Mouse (Mus musculus) forebrain, embryonic 10.5 days (tissue): ENCODE data around the gene Selenov. TPM values are rescaled to one million over a fixed set of nuclear protein-coding genes. Genes with fewer than 3 reads are reported as not detected.

ENCODE experiments used
- DNase-seq: peaks from one replicate; pipeline ENCODE4 v3.0.0-alpha.2; 2017; ENCODE audit warnings: low spot score; ENCODE audit errors: extremely low spot score
- H3K27ac ChIP-seq: fragments of 300-500 bp; sonication (generic); 2 replicates; pipeline ENCODE4 v1.5.1; 2016; ENCODE audit warnings: mild to moderate bottlenecking
- H3K27me3 ChIP-seq: fragments of 300-500 bp; sonication (generic); 2 replicates; pipeline ENCODE4 v1.6.1; 2016; ENCODE audit warnings: mild to moderate bottlenecking; ENCODE audit not compliant: poor library complexity, severe bottlenecking
- H3K36me3 ChIP-seq: fragments of 300-500 bp; sonication (generic); replicated peaks from 2 replicates; pipeline ENCODE4 v1.6.1; 2016; ENCODE audit warnings: mild to moderate bottlenecking, moderate library complexity
- H3K4me1 ChIP-seq: fragments of 300-500 bp; sonication (generic); 2 replicates; pipeline ENCODE4 v1.6.1; 2016
- H3K4me3 ChIP-seq: fragments of 300-500 bp; sonication (generic); 2 replicates; pipeline ENCODE4 v1.5.1; 2016; ENCODE audit warnings: mild to moderate bottlenecking, moderate library complexity
- H3K9me3 ChIP-seq: fragments of 300-500 bp; sonication (generic); 2 replicates; pipeline ENCODE4 v1.6.1; 2016; ENCODE audit warnings: mild to moderate bottlenecking, moderate library complexity
- WGBS: fragments of 180-500 bp; shearing (Covaris S2); methylation state at CpG from one replicate; pipeline ENCODE4 v1.1.7; 2016; 5-methylcytosine and 5-hydroxymethylcytosine counted together
- polyA plus RNA-seq: library from polyadenylated mRNA; unstranded; fragments of >200 nt; fragmentation: Nextera tagmentation; extraction: Ambion mirVana; gene quantifications from 2 replicates; pipeline ENCODE4 v1.2.1, GENCODE M21; 2016

The Selenov gene
- polyA plus RNA-seq, 1 experiment from 2014 or later = 0.50 TPM

GRCm38 (mm10) chr7:28311926-28312543 is 21.0 kb upstream of the Selenov start, which contains the start of gene Timm50:
Timm50 (minus strand) TSS chr7:28312072.
- under 1% methylated on average over 45 of the region's 45 CpGs for WGBS
- peak within 1 kb of the TSS; percentile 67 for H3K4me3 ChIP-seq
- H3K36me3 ChIP-seq = peaks cover 70% of the 10 kb centered on the region
- H3K9me3 ChIP-seq = no peaks in the 10 kb centered on the region
- no peaks in the 10 kb centered on the region for H3K27me3 ChIP-seq
- peaks cover 26% of the 10 kb centered on the region for H3K4me1 ChIP-seq
- peak; percentile 94 for DNase-seq
- H3K27ac ChIP-seq = peak within 1 kb of the TSS; percentile 94

GRCm38 (mm10) chr7:28311151-28311925 is 20.4 kb upstream of the Selenov start:
- Histone ChIP-seq H3K36me3 (peaks cover 70% of the 10 kb centered on the region), H3K4me3 (peak overlapping the region; percentile 67), H3K9me3 (no peaks in the 10 kb centered on the region), H3K27ac (peak overlapping the region; percentile 94), H3K27me3 (no peaks in the 10 kb centered on the region), H3K4me1 (peaks cover 26% of the 10 kb centered on the region)
- DNase-seq = no peak
- WGBS = 6% methylated on average over 35 of the region's 35 CpGs

GRCm38 (mm10) chr7:28309737-28310136 is 18.8 kb upstream of the Selenov start:
- Histone ChIP-seq H3K36me3 (peaks cover 70% of the 10 kb centered on the region), H3K27ac (peak overlapping the region; percentile 94; the same call in 1 of the 2 replicates), H3K9me3 (no peaks in the 10 kb centered on the region), H3K4me1 (peaks cover 26% of the 10 kb centered on the region), H3K27me3 (no peaks in the 10 kb centered on the region), H3K4me3 (peak overlapping the region; percentile 67)
- no peak for DNase-seq
- 69% methylated on average over 9 of the region's 9 CpGs for WGBS

GRCm38 (mm10) chr7:28306216-28306615 is 15.2 kb upstream of the Selenov start:
- no peak overlapping the region for H3K27ac ChIP-seq
- peaks cover 39% of the 10 kb centered on the region for H3K4me1 ChIP-seq
- no peak overlapping the region for H3K4me3 ChIP-seq
- peaks cover 62% of the 10 kb centered on the region for H3K36me3 ChIP-seq
- peaks cover 22% of the 10 kb centered on the region for H3K27me3 ChIP-seq
- no peaks in the 10 kb centered on the region for H3K9me3 ChIP-seq
- DNase-seq = no peak
- 93% methylated on average over 8 of the region's 8 CpGs for WGBS

GRCm38 (mm10) chr7:28305641-28306040 is 14.7 kb upstream of the Selenov start:
- H3K4me3 ChIP-seq = no peak overlapping the region
- DNase-seq = no peak
- H3K27me3 ChIP-seq = peaks cover 28% of the 10 kb centered on the region
- H3K27ac ChIP-seq = no peak overlapping the region
- 94% methylated on average over 10 of the region's 10 CpGs for WGBS
- peaks cover 61% of the 10 kb centered on the region for H3K36me3 ChIP-seq
- no peaks in the 10 kb centered on the region for H3K9me3 ChIP-seq
- peaks cover 37% of the 10 kb centered on the region for H3K4me1 ChIP-seq

GRCm38 (mm10) chr7:28301616-28302433 is 10.8 kb upstream of the Selenov start, which contains the start of gene Dll3:
Dll3 (minus strand) TSS chr7:28302238.
- H3K9me3 ChIP-seq = no peaks in the 10 kb centered on the region
- peak; percentile 78 for DNase-seq
- H3K4me1 ChIP-seq = peaks cover 33% of the 10 kb centered on the region
- peaks cover 66% of the 10 kb centered on the region for H3K27me3 ChIP-seq
- H3K27ac ChIP-seq = peak within 1 kb of the TSS; percentile 80
- H3K36me3 ChIP-seq = peaks cover 22% of the 10 kb centered on the region
- WGBS = under 1% methylated on average over 30 of the region's 30 CpGs
- peak within 1 kb of the TSS; percentile 49 for H3K4me3 ChIP-seq

GRCm38 (mm10) chr7:28298837-28299625 is 8.0 kb upstream of the Selenov start:
- WGBS = 8% methylated on average over 43 of the region's 43 CpGs
- Histone ChIP-seq H3K27ac (peak overlapping the region; percentile 66), H3K4me3 (peak overlapping the region; percentile 49), H3K27me3 (peaks cover 94% of the 10 kb centered on the region), H3K9me3 (no peaks in the 10 kb centered on the region), H3K4me1 (peaks cover 46% of the 10 kb centered on the region), H3K36me3 (peaks cover 4% of the 10 kb centered on the region; the same call in 1 of the 2 replicates)
- peak; percentile 63 for DNase-seq

- Histone ChIP-seq H3K4me1 (peaks cover 39% of the 10 kb centered on the region), H3K9me3 (no peaks in the 10 kb centered on the region), H3K4me3 (peak overlapping the region; percentile 61), H3K27me3 (peaks cover 100% of the 10 kb centered on the region), H3K36me3 (peaks cover 4% of the 10 kb centered on the region; the same call in 1 of the 2 replicates), H3K27ac (peak overlapping the region; percentile 75)
- peak; percentile 78 for DNase-seq
- WGBS = under 1% methylated on average over 63 of the region's 63 CpGs
Observed at GRCm38 (mm10) chr7:28294481-28294880, 3.5 kb upstream of the Selenov start.

- H3K4me3 ChIP-seq = peak overlapping the region; percentile 48
- H3K36me3 ChIP-seq = peaks cover 4% of the 10 kb centered on the region; the same call in 1 of the 2 replicates
- no peak for DNase-seq
- WGBS = under 1% methylated on average over 16 of the region's 18 CpGs
- peaks cover 41% of the 10 kb centered on the region for H3K4me1 ChIP-seq
- H3K9me3 ChIP-seq = no peaks in the 10 kb centered on the region
- H3K27me3 ChIP-seq = peaks cover 87% of the 10 kb centered on the region
- H3K27ac ChIP-seq = peak overlapping the region; percentile 6
Observed at GRCm38 (mm10) chr7:28290165-28290564, 821 bp downstream of the Selenov start.

- no peak overlapping the region for H3K27ac ChIP-seq
- no peaks in the 10 kb centered on the region for H3K9me3 ChIP-seq
- H3K4me1 ChIP-seq = peaks cover 11% of the 10 kb centered on the region
- no peak for DNase-seq
- WGBS = 85% methylated on average over 7 of the region's 7 CpGs
- no peaks in the 10 kb centered on the region for H3K36me3 ChIP-seq
- H3K27me3 ChIP-seq = no peaks in the 10 kb centered on the region
- H3K4me3 ChIP-seq = no peak overlapping the region
Observed at GRCm38 (mm10) chr7:28280630-28281029, 10.4 kb downstream of the Selenov start.

GRCm38 (mm10) chr7:28278279-28278652 is 12.7 kb downstream of the Selenov start:
- peak overlapping the region; percentile 95 for H3K27ac ChIP-seq
- peaks cover 9% of the 10 kb centered on the region for H3K36me3 ChIP-seq

More at GRCm38 (mm10) chr7:28278279-28278652, 12.7 kb downstream of the Selenov start:
- no peak for DNase-seq
- Histone ChIP-seq H3K4me3 (peak overlapping the region; percentile 73), H3K9me3 (no peaks in the 10 kb centered on the region), H3K4me1 (peaks cover 11% of the 10 kb centered on the region), H3K27me3 (no peaks in the 10 kb centered on the region)
- 87% methylated on average over 7 of the region's 7 CpGs for WGBS
